Mouse (Mus musculus): ENCODE measurements around the gene Gfer. TPM values are rescaled to one million over a fixed set of nuclear protein-coding genes. Genes with fewer than 3 reads are reported as not detected.

Gfer gene
- polyA plus RNA-seq, 1 experiment from 2014 or later, result 38.5 TPM

DNA sequence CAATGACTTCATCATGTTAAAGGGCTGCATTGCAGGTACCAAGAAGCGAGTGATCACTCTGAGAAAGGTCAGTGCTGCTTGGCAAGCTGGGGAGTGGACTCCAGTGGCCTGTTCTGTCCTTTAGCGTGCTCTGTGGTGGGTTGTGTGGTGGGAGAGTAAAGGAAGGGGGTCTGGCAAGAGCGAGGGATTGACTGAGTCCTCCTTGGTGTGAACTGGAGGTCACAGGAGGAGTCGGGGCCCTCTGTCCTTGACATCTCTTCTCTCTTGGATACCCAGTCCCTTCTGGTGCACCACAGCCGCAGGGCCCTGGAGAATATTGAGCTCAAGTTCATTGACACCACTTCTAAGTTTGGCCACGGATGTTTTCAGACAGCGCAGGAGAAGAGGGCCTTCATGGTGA lies 39.5 kb upstream of the Gfer start:
- H3K4me3 ChIP-seq (ENCODE audit: low read depth, low read length), result no peak overlapping the region
- no peak overlapping the region for H3K27ac ChIP-seq (ENCODE audit: low read length)
- 87% methylated on average over 7 of the region's 7 CpGs for WGBS
- no peaks in the 10 kb centered on the region for H3K27me3 ChIP-seq (ENCODE audit: control insufficient read depth, insufficient read depth, low read length)
- no peak for ATAC-seq (ENCODE audit: insufficient number of reproducible peaks, insufficient read depth, low FRiP score, low read depth)
- H3K36me3 ChIP-seq (ENCODE audit: control insufficient read depth, insufficient read depth, low read length), result no peaks in the 10 kb centered on the region
- H3K9ac ChIP-seq (replicated peaks; ENCODE audit: low read depth, low read length), result no peak overlapping the region
- no peaks in the 10 kb centered on the region for H3K9me3 ChIP-seq (ENCODE audit: control insufficient read depth, low read depth, low read length)
- peak overlapping the region; percentile 77; the same call in 1 of the 2 replicates for H3K4me2 ChIP-seq (replicated peaks; ENCODE audit: low read depth, low read length)
- H3K4me1 ChIP-seq (ENCODE audit: control insufficient read depth, insufficient read depth, low read length), result peaks cover 12% of the 10 kb centered on the region

DNA sequence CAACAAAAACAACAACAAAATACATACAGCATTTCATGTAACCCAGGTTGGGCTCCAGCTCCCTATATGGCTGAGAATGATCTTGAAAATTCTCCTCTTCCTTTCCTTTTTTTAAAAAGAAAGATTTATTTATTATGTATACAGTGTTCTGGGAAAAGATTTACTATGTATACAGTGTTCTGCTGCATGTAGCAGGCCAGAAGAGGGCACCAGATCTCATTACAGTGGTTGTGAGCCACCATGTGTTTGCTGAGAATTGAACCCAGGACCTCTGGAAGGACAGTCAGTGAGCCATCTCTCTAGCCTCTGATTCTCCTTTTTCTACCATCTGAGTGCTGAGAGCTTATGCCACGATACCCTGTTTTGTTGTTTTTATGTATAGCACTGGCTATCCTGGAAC lies 38.6 kb upstream of the Gfer start:
- H3K4me1 ChIP-seq (ENCODE audit: control insufficient read depth, insufficient read depth, low read length), result peaks cover 12% of the 10 kb centered on the region
- ATAC-seq (ENCODE audit: insufficient number of reproducible peaks, insufficient read depth, low FRiP score, low read depth), result no peak
- no peaks in the 10 kb centered on the region for H3K36me3 ChIP-seq (ENCODE audit: control insufficient read depth, insufficient read depth, low read length)
- H3K9me3 ChIP-seq (ENCODE audit: control insufficient read depth, low read depth, low read length), result no peaks in the 10 kb centered on the region
- H3K27me3 ChIP-seq (ENCODE audit: control insufficient read depth, insufficient read depth, low read length), result no peaks in the 10 kb centered on the region
- WGBS, result 91% methylated on average over 1 of the region's 1 CpGs
- H3K9ac ChIP-seq (replicated peaks; ENCODE audit: low read depth, low read length), result no peak overlapping the region
- no peak overlapping the region for H3K4me3 ChIP-seq (ENCODE audit: low read depth, low read length)
- H3K27ac ChIP-seq (ENCODE audit: low read length), result no peak overlapping the region
- no peak overlapping the region for H3K4me2 ChIP-seq (replicated peaks; ENCODE audit: low read depth, low read length)

DNA sequence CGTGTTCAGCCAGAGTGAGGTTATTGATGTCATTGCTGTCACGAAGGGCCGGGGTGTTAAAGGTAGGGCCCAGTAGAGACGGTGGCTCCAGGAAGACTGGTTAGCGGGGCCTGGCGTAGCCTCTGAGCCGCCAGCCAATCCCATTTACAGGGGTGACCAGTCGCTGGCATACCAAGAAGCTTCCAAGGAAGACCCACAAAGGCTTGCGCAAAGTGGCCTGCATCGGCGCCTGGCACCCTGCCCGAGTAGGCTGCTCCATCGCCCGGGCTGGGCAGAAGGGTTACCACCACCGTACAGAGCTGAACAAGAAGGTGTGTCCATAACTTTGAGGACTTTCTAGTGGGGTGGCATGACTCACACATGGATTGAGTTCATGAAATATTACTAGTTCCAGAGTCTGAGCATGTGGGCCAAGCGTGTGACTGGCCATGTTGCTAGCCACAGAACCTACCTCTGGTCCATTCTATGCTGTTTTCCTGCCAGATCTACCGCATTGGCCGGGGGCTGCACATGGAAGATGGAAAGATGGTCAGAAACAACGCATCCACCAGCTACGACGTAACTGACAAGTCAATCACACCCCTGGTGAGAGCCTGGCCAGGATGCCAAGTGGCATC lies 37.6 kb upstream of the Gfer start:
- no peak for ATAC-seq (ENCODE audit: insufficient number of reproducible peaks, insufficient read depth, low FRiP score, low read depth)
- no peak overlapping the region for H3K9ac ChIP-seq (replicated peaks; ENCODE audit: low read depth, low read length)

DNA sequence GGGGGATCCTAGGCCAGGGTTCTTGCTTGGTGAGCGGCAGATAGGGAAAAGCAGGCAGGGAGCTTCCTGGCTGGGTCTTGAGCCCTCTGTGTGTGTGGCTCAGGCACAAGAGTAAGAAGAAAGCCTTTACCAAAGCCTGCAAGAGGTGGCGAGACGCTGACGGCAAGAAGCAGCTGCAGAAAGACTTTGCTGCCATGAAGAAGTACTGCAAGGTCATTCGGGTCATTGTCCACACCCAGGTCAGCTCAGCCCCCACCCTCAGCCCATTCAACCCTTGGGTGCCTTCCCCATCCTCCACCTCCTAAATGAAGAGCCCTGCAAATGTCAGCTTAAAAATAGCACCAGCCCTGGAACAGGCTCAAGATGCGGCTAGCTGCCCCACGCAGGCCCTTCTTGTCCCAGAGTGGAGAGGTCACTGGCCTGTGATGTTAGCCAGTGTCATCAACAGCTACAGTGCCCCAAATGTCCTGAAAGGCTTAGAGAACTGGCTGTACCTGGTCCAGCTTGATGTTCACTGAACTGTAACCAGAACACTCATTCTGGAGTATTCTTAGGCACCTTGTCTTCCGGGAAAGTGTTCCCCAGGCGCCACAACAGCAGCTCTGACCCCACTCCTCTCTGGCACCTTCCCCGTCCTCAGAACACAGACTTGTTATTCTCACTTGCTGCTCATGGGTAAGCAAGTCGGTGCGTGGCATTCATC lies 36.4 kb upstream of the Gfer start:
- no peaks in the 10 kb centered on the region for H3K36me3 ChIP-seq (ENCODE audit: control insufficient read depth, insufficient read depth, low read length)
- no peak overlapping the region for H3K4me2 ChIP-seq (replicated peaks; ENCODE audit: low read depth, low read length)
- H3K27ac ChIP-seq (ENCODE audit: low read length), result no peak overlapping the region
- no peaks in the 10 kb centered on the region for H3K9me3 ChIP-seq (ENCODE audit: control insufficient read depth, low read depth, low read length)
- no peaks in the 10 kb centered on the region for H3K27me3 ChIP-seq (ENCODE audit: control insufficient read depth, insufficient read depth, low read length)
- H3K9ac ChIP-seq (replicated peaks; ENCODE audit: low read depth, low read length), result no peak overlapping the region
- no peak for ATAC-seq (ENCODE audit: insufficient number of reproducible peaks, insufficient read depth, low FRiP score, low read depth)
- peaks cover 6% of the 10 kb centered on the region for H3K4me1 ChIP-seq (ENCODE audit: control insufficient read depth, insufficient read depth, low read length)
- 76% methylated on average over 12 of the region's 12 CpGs for WGBS
- no peak overlapping the region for H3K4me3 ChIP-seq (ENCODE audit: low read depth, low read length)

More for the DNA sequence above, 37.6 kb upstream of the Gfer start:
- H3K4me2 ChIP-seq (replicated peaks; ENCODE audit: low read depth, low read length), result no peak overlapping the region
- peaks cover 12% of the 10 kb centered on the region for H3K4me1 ChIP-seq (ENCODE audit: control insufficient read depth, insufficient read depth, low read length)
- no peak overlapping the region for H3K4me3 ChIP-seq (ENCODE audit: low read depth, low read length)
- WGBS, result 90% methylated on average over 21 of the region's 21 CpGs
- no peak overlapping the region for H3K27ac ChIP-seq (ENCODE audit: low read length)
- H3K27me3 ChIP-seq (ENCODE audit: control insufficient read depth, insufficient read depth, low read length), result no peaks in the 10 kb centered on the region
- H3K36me3 ChIP-seq (ENCODE audit: control insufficient read depth, insufficient read depth, low read length), result no peaks in the 10 kb centered on the region
- H3K9me3 ChIP-seq (ENCODE audit: control insufficient read depth, low read depth, low read length), result no peaks in the 10 kb centered on the region

DNA sequence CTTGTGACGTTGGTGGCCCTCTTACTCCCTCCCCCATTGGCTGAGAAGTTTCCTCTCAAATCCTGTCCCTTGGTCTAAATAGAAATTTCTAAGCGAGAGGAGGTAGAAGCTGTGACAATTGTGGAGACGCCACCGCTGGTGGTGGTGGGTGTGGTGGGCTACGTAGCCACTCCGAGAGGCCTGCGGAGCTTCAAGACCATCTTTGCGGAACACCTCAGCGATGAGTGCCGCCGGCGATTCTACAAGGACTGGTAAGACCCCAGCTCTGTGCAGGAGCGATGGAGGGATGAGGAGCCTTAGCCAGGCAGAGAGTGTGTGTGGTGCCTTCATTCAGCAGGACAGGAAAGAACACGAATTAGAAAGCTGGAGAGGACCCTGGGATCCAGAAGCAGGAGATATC lies 34.8 kb upstream of the Gfer start:
- Histone ChIP-seq H3K27me3 (ENCODE audit: control insufficient read depth, insufficient read depth, low read length) (no peaks in the 10 kb centered on the region), H3K36me3 (ENCODE audit: control insufficient read depth, insufficient read depth, low read length) (no peaks in the 10 kb centered on the region), H3K4me2 (replicated peaks; ENCODE audit: low read depth, low read length) (no peak overlapping the region), H3K9me3 (ENCODE audit: control insufficient read depth, low read depth, low read length) (no peaks in the 10 kb centered on the region), H3K27ac (ENCODE audit: low read length) (no peak overlapping the region), H3K9ac (replicated peaks; ENCODE audit: low read depth, low read length) (no peak overlapping the region), H3K4me3 (ENCODE audit: low read depth, low read length) (no peak overlapping the region), H3K4me1 (ENCODE audit: control insufficient read depth, insufficient read depth, low read length) (no peaks in the 10 kb centered on the region)
- ATAC-seq (ENCODE audit: insufficient number of reproducible peaks, insufficient read depth, low FRiP score, low read depth), result no peak
- WGBS, result 83% methylated on average over 14 of the region's 14 CpGs

DNA sequence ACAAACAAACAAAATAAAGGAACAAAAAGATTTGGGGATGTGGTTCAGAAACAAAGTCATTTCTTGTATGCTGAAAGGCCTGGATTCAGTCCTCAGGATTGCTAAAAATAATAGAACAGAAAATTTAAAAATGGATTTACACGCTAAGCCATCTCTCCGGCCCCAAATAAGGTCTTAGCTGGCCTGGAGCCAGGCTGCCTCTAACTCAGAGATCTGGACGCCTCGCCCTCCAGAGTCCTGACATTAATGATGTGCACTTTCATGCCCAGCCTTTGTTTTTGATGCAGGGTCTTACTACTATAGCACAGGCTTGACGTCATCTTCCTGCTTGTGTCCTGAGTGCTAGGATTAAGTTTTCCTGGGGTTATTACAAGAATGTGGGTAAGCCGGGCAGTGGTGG lies 33.1 kb upstream of the Gfer start:
- Histone ChIP-seq H3K9ac (replicated peaks; ENCODE audit: low read depth, low read length) (no peak overlapping the region), H3K4me2 (replicated peaks; ENCODE audit: low read depth, low read length) (no peak overlapping the region), H3K27ac (ENCODE audit: low read length) (no peak overlapping the region), H3K4me1 (ENCODE audit: control insufficient read depth, insufficient read depth, low read length) (no peaks in the 10 kb centered on the region), H3K36me3 (ENCODE audit: control insufficient read depth, insufficient read depth, low read length) (no peaks in the 10 kb centered on the region), H3K9me3 (ENCODE audit: control insufficient read depth, low read depth, low read length) (no peaks in the 10 kb centered on the region), H3K4me3 (ENCODE audit: low read depth, low read length) (no peak overlapping the region), H3K27me3 (ENCODE audit: control insufficient read depth, insufficient read depth, low read length) (no peaks in the 10 kb centered on the region)
- 66% methylated on average over 6 of the region's 6 CpGs for WGBS
- no peak for ATAC-seq (ENCODE audit: insufficient number of reproducible peaks, insufficient read depth, low FRiP score, low read depth)

DNA sequence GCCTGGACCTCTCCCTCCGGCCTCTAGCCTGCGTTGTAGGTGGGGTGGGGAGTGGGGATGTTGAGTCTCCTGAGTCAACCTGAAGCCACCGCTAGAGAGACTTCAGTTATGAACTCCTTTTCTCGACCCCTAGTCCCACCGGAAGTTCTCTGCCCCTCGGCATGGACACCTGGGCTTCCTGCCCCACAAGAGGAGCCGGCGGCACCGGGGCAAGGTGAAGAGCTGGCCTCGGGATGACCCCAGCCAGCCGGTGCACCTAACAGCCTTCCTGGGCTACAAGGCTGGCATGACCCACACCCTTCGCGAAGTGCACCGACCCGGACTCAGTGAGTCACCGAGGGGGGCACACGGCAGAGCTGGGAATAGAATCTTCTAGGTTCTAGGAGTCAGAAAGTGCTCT lies 32.2 kb upstream of the Gfer start:
- Histone ChIP-seq H3K9ac (replicated peaks; ENCODE audit: low read depth, low read length) (no peak overlapping the region), H3K4me2 (replicated peaks; ENCODE audit: low read depth, low read length) (no peak overlapping the region), H3K27ac (ENCODE audit: low read length) (no peak overlapping the region), H3K36me3 (ENCODE audit: control insufficient read depth, insufficient read depth, low read length) (no peaks in the 10 kb centered on the region), H3K4me1 (ENCODE audit: control insufficient read depth, insufficient read depth, low read length) (peaks cover 2% of the 10 kb centered on the region; the same call in 1 of the 2 replicates), H3K27me3 (ENCODE audit: control insufficient read depth, insufficient read depth, low read length) (no peaks in the 10 kb centered on the region), H3K4me3 (ENCODE audit: low read depth, low read length) (no peak overlapping the region), H3K9me3 (ENCODE audit: control insufficient read depth, low read depth, low read length) (no peaks in the 10 kb centered on the region)
- WGBS, result 64% methylated on average over 17 of the region's 17 CpGs
- no peak for ATAC-seq (ENCODE audit: insufficient number of reproducible peaks, insufficient read depth, low FRiP score, low read depth)

DNA sequence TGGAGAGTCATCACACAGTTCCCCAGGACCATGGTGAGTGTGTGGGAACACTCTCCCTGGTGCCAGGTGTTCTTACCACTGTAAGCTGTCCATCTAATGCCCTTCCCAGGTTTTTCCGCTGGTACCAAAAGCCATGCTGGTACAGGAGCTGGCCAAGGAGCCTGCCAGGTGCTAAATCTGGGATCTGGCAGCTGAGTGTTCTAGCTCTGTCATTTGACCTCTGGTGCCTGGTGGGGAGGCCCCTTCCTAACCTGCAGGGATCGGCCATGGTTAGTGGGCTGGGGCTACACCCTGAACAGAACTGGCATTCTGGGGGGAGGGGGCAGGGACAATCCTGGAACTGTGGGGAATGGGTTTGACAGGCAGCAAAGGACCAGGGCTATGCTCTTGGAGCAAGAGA lies 31.7 kb upstream of the Gfer start, which contains the start of gene Rpl3l:
Gene Rpl3l (plus strand): TSS at position 203 of the 400 bp plus-strand sequence.
- Histone ChIP-seq H3K4me1 (ENCODE audit: control insufficient read depth, insufficient read depth, low read length) (peaks cover 6% of the 10 kb centered on the region; the same call in 1 of the 2 replicates), H3K4me2 (replicated peaks; ENCODE audit: low read depth, low read length) (no peak within 1 kb of the TSS), H3K27me3 (ENCODE audit: control insufficient read depth, insufficient read depth, low read length) (no peaks in the 10 kb centered on the region), H3K36me3 (ENCODE audit: control insufficient read depth, insufficient read depth, low read length) (no peaks in the 10 kb centered on the region), H3K27ac (ENCODE audit: low read length) (no peak within 1 kb of the TSS), H3K9ac (replicated peaks; ENCODE audit: low read depth, low read length) (no peak within 1 kb of the TSS), H3K4me3 (ENCODE audit: low read depth, low read length) (no peak within 1 kb of the TSS), H3K9me3 (ENCODE audit: control insufficient read depth, low read depth, low read length) (no peaks in the 10 kb centered on the region)
- 67% methylated on average over 2 of the region's 2 CpGs for WGBS
- no peak for ATAC-seq (ENCODE audit: insufficient number of reproducible peaks, insufficient read depth, low FRiP score, low read depth)
